Mouse (Mus musculus): ENCODE results near the gene Gm7324.
"Not testable (repeated sequence)": the region's sequence is repeated elsewhere in the genome, so short reads cannot be mapped to it uniquely, and the experiment has no call there.

The Gm7324 gene

GRCm38 (mm10) chr14:43697621-43698020 is at the start of gene Gm7324:
Gene Gm7324, plus strand, starts transcription at chr14:43697828.
- not testable (repeated sequence) for DNase-seq (ENCODE audit: extremely low spot score, low spot score)

DNA sequence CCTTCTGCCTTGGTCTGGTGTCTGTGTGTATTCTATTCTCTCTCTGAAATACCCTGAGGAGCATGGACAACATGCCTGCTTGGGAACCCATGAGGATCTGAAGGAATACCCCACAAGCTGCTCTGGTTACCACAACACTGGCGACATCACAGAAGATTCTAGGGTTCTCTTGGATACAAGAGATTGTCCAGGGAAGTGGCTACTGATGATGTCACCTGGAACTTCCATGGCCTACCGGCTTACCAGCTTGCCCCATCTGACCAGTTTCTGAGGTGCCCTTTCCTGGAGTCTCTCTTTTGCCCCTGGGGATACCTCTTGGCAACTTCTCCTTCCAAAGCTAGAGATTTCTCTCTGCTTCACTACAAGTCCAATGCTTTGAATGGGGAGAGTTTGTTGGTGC is 20.5 kb upstream of the Gm7324 start, which contains the start of gene Gm8165:
Gene Gm8165, minus strand, starts transcription at position 101 of the 400 bp plus-strand sequence.
- not testable (repeated sequence) for DNase-seq (ENCODE audit: extremely low spot score, low spot score)

DNA sequence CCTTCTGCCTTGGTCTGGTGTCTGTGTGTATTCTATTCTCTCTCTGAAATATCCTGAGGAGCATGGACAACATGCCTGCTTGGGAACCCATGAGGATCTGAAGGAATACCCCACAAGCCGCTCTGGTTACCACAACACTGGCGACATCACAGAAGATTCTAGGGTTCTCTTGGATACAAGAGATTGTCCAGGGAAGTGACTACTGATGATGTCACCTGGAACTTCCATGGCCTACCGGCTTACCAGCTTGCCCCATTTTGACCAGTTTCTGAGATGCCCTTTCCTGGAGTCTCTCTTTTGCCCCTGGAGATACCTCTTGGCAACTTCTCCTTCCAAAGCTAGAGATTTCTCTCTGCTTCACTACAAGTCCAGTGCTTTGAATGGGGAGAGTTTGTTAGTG is 29.8 kb downstream of the Gm7324 start, which contains the start of gene Gm16506:
Gene Gm16506, minus strand, starts transcription at position 101 of the 400 bp plus-strand sequence.
- not testable (repeated sequence) for DNase-seq (ENCODE audit: extremely low spot score, low spot score)

- not testable (repeated sequence) for DNase-seq (ENCODE audit: extremely low spot score, low spot score)
Measured at GRCm38 (mm10) chr14:43747566-43747965, 49.9 kb downstream of the Gm7324 start, which contains the start of gene Gm6526. Gene Gm6526, plus strand, starts transcription at chr14:43747866.

Measured in neural tube, embryonic 10.5 days (tissue).